Mouse (Mus musculus): Measurements from ENCODE around the gene 1700001O22Rik. TPM values are rescaled to one million over a fixed set of nuclear protein-coding genes. Genes with fewer than 3 reads are reported as not detected.

Gene 1700001O22Rik
- total and polyA plus RNA-seq, 2 experiments = not detected

DNA sequence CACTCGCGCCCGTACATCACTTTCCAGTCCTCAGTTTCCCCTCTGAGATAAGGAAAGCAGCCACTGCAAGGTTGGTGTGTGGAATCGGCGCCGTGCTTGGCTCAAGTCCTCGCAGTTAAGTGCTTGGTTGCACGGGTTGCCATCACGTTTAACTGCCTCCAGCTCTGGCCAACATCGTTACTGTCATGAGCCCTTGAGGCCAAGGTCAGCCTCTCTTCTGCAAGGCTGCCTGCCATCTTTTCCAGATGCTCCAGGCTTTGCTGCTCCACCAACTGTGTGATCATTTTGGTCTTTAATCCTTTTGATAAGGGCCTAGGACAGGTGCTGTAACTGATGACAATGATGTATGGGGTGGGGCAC, 4.8 kb upstream of the 1700001O22Rik start:
- 7% methylated on average over 10 of the region's 10 CpGs for WGBS

DNA sequence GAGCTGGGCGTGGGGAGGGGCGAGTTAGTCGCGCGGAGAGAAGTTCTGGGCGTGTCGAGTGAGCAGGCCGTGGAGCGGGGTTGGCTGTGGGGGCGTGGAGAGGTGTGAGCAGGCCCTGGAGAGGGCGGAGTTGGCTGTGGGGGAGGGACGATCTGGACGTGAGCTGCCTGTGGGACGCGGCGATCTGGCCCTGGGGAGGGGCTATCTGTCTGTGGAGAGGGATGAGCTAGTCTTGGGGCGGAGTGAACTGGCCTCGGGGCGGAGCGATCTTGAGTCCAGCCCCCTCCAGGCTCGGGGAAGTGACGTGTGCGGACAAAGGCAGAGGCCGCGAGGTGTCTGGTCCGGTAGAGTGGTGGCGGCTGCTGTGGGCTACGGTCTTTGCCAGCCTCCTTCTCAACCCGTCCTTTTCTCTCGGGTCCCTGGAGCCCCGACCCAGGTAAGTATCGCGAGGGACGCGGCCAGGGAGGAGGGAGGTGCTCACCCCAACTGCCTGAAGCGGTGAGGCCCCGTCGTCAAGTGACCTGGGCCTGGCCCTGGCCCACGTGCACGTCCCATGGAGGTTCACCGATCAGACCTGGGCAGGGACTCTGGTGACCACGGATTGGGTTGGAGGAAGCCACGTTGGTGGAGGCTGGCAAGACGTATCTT, 4.3 kb upstream of the 1700001O22Rik start, which contains the start of gene Ntmt1:
Gene Ntmt1 (plus strand): TSS at position 179 of the 648 bp plus-strand sequence.
- peak within 1 kb of the TSS; percentile 80 for H3K9ac ChIP-seq (ENCODE audit: low read depth, low read length)
- peak within 1 kb of the TSS; percentile 69 for H3K4me3 ChIP-seq (ENCODE audit: insufficient read depth, low read depth, low read length)
- peaks cover 10% of the 10 kb centered on the region; the same call in 1 of the 2 replicates for H3K79me2 ChIP-seq (ENCODE audit: control insufficient read depth, insufficient read depth, low read length)
- TF ChIP-seq CTCF (IDR thresholded peaks at IDR 0.05; ENCODE audit: low read depth, low read length) (no peak), POLR2A (IDR thresholded peaks at IDR 0.05; ENCODE audit: extremely low read depth, insufficient read depth, low read length) (peak; percentile 86)
- H3K36me3 ChIP-seq (ENCODE audit: control insufficient read depth, insufficient read depth, low read length) = no peaks in the 10 kb centered on the region
- no peaks in the 10 kb centered on the region for H3K27me3 ChIP-seq (ENCODE audit: control insufficient read depth, insufficient read depth, low read length)
- WGBS = under 1% methylated on average over 42 of the region's 44 CpGs
- peak within 1 kb of the TSS; percentile 61 for H3K27ac ChIP-seq (replicated peaks; ENCODE audit: insufficient read depth, low read depth, low read length)
- DNase-seq (ENCODE audit: extremely low read depth, low read depth, low spot score) = peak; percentile 97
- H3K4me1 ChIP-seq (ENCODE audit: control insufficient read depth, insufficient read depth, low read length) = peaks cover 7% of the 10 kb centered on the region

More for the DNA sequence above, 4.8 kb upstream of the 1700001O22Rik start:
- H3K27ac ChIP-seq (replicated peaks; ENCODE audit: insufficient read depth, low read depth, low read length) = peak overlapping the region; percentile 61
- DNase-seq (ENCODE audit: extremely low read depth, low read depth, low spot score) = no peak
- peaks cover 10% of the 10 kb centered on the region; the same call in 1 of the 2 replicates for H3K79me2 ChIP-seq (ENCODE audit: control insufficient read depth, insufficient read depth, low read length)
- peak overlapping the region; percentile 69 for H3K4me3 ChIP-seq (ENCODE audit: insufficient read depth, low read depth, low read length)
- peak overlapping the region; percentile 80 for H3K9ac ChIP-seq (ENCODE audit: low read depth, low read length)
- H3K27me3 ChIP-seq (ENCODE audit: control insufficient read depth, insufficient read depth, low read length) = no peaks in the 10 kb centered on the region
- TF ChIP-seq POLR2A (IDR thresholded peaks at IDR 0.05; ENCODE audit: extremely low read depth, insufficient read depth, low read length) (no peak), CTCF (IDR thresholded peaks at IDR 0.05; ENCODE audit: low read depth, low read length) (no peak)
- peaks cover 7% of the 10 kb centered on the region for H3K4me1 ChIP-seq (ENCODE audit: control insufficient read depth, insufficient read depth, low read length)
- no peaks in the 10 kb centered on the region for H3K36me3 ChIP-seq (ENCODE audit: control insufficient read depth, insufficient read depth, low read length)

DNA sequence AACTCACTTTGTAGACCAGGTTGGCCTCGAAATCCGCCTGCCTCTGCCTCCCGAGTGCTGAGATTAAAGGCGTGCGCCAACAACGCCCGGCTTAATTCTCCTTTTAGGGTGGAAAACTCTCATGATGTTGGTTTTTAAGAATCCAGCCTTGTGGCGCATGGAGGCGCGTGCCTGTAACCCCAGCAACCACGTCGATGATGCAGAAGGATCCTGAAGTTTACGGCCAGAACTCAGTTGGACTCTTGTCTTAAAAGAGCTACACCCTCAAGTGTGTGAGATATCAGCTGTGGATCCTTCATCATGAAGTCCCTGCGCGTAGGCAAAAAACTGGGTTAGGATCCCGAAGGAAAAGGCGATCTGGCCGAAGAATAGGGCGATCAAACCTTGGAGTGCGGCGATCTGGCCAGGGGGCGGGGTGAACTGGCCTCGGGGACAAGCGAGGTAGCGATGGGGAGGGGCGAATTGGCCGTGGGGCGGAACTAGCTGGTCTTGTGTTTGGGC, 3.7 kb upstream of the 1700001O22Rik start:
- TF ChIP-seq CTCF (IDR thresholded peaks at IDR 0.05; ENCODE audit: low read depth, low read length) = no peak
- TF ChIP-seq POLR2A (IDR thresholded peaks at IDR 0.05; ENCODE audit: extremely low read depth, insufficient read depth, low read length) = no peak

DNA sequence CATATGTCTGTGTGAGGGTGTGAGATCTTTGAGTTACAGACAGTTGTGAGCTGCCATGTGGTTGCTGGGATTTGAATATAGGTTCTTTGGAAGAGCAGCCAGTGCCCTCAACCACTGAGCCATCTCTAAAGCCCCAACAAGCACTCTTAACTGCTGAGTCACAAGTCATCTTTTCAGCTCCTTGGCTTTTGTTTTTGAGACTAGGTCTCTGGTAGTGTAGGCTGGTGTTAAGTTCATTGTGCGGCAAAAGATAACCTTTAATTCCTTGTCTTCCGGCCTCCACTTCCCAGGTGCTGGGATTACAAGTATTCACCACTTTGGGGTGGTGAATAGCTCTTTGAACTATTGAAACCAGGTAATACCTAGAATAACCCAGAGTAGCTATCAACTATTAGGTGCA, 2.5 kb upstream of the 1700001O22Rik start:
- peaks cover 8% of the 10 kb centered on the region for H3K27me3 ChIP-seq (ENCODE audit: control insufficient read depth, insufficient read depth, low read length)
- peaks cover 10% of the 10 kb centered on the region for H3K4me1 ChIP-seq (ENCODE audit: control insufficient read depth, insufficient read depth, low read length)
- TF ChIP-seq POLR2A (IDR thresholded peaks at IDR 0.05; ENCODE audit: extremely low read depth, insufficient read depth, low read length) (no peak), CTCF (IDR thresholded peaks at IDR 0.05; ENCODE audit: low read depth, low read length) (no peak)
- H3K27ac ChIP-seq (replicated peaks; ENCODE audit: insufficient read depth, low read depth, low read length) = no peak overlapping the region
- 91% methylated on average over 2 of the region's 2 CpGs for WGBS
- no peak overlapping the region for H3K9ac ChIP-seq (ENCODE audit: low read depth, low read length)
- H3K79me2 ChIP-seq (ENCODE audit: control insufficient read depth, insufficient read depth, low read length) = peaks cover 10% of the 10 kb centered on the region; the same call in 1 of the 2 replicates
- DNase-seq (ENCODE audit: extremely low read depth, low read depth, low spot score) = no peak
- H3K4me3 ChIP-seq (ENCODE audit: insufficient read depth, low read depth, low read length) = no peak overlapping the region
- no peaks in the 10 kb centered on the region for H3K36me3 ChIP-seq (ENCODE audit: control insufficient read depth, insufficient read depth, low read length)

More for the DNA sequence above, 3.7 kb upstream of the 1700001O22Rik start:
- H3K36me3 ChIP-seq (ENCODE audit: control insufficient read depth, insufficient read depth, low read length) = no peaks in the 10 kb centered on the region
- H3K79me2 ChIP-seq (ENCODE audit: control insufficient read depth, insufficient read depth, low read length) = peaks cover 10% of the 10 kb centered on the region; the same call in 1 of the 2 replicates
- DNase-seq (ENCODE audit: extremely low read depth, low read depth, low spot score) = no peak
- H3K4me3 ChIP-seq (ENCODE audit: insufficient read depth, low read depth, low read length) = peak overlapping the region; percentile 43
- 11% methylated on average over 28 of the region's 28 CpGs for WGBS
- no peak overlapping the region for H3K27ac ChIP-seq (replicated peaks; ENCODE audit: insufficient read depth, low read depth, low read length)
- H3K4me1 ChIP-seq (ENCODE audit: control insufficient read depth, insufficient read depth, low read length) = peaks cover 7% of the 10 kb centered on the region
- peak overlapping the region; percentile 33; the same call in 1 of the 2 replicates for H3K9ac ChIP-seq (ENCODE audit: low read depth, low read length)
- no peaks in the 10 kb centered on the region for H3K27me3 ChIP-seq (ENCODE audit: control insufficient read depth, insufficient read depth, low read length)

DNA sequence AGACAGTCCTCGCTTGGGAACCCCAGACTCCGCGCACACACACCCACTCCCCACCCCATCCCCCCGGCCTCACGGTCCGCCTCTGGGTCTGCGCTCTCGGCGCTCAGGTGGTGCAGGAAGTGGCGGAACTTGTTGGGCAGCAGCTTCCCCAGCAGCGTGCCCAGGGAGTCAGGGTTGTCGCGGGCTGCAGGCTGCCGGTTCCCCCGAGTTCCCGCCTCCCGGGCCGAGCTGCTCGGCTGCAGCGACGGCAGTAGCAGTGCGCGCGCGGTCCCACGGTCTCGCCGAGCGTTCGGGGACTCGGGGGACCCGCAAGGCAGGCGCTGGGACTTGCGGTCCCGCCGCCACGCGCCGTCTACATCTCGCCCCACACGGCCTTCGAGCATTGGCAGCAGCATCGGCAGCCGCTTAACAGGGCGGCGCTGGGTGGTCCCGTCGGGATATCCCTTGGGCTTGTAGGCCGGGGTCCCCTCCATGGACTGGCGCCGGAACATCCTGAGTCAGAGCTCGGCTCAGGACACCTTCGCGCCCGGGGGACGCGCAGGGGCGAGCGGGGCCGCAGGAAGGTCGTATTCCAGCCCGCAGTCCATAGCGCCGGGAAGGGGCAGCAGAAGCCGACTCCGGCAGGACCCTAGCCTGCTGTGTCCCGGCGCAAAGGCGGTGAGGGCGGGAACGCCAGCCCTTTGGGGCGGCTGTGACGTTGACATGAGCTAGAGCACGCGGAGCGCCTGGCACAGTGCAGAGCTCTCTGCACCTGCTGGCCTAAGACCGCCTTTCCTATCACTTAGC, 2.2 kb downstream of the 1700001O22Rik start:
- DNase-seq (ENCODE audit: extremely low read depth, low read depth, low spot score) = no peak
- no peaks in the 10 kb centered on the region for H3K79me2 ChIP-seq (ENCODE audit: control insufficient read depth, insufficient read depth, low read length)
- H3K36me3 ChIP-seq (ENCODE audit: control insufficient read depth, insufficient read depth, low read length) = no peaks in the 10 kb centered on the region
- peak overlapping the region; percentile 39 for H3K9ac ChIP-seq (ENCODE audit: low read depth, low read length)
- 5% methylated on average over 77 of the region's 77 CpGs for WGBS
- TF ChIP-seq CTCF (IDR thresholded peaks at IDR 0.05; ENCODE audit: low read depth, low read length) (no peak), POLR2A (IDR thresholded peaks at IDR 0.05; ENCODE audit: extremely low read depth, insufficient read depth, low read length) (no peak)
- peaks cover 3% of the 10 kb centered on the region; the same call in 1 of the 2 replicates for H3K4me1 ChIP-seq (ENCODE audit: control insufficient read depth, insufficient read depth, low read length)
- no peak overlapping the region for H3K27ac ChIP-seq (replicated peaks; ENCODE audit: insufficient read depth, low read depth, low read length)
- peak overlapping the region; percentile 35; the same call in 1 of the 2 replicates for H3K4me3 ChIP-seq (ENCODE audit: insufficient read depth, low read depth, low read length)
- peaks cover 9% of the 10 kb centered on the region for H3K27me3 ChIP-seq (ENCODE audit: control insufficient read depth, insufficient read depth, low read length)
